Mouse (Mus musculus): ENCODE data around the gene Raver2.
A peak's percentile ranks its signal among the peaks of the same experiment; 100 is the strongest.

DNA sequence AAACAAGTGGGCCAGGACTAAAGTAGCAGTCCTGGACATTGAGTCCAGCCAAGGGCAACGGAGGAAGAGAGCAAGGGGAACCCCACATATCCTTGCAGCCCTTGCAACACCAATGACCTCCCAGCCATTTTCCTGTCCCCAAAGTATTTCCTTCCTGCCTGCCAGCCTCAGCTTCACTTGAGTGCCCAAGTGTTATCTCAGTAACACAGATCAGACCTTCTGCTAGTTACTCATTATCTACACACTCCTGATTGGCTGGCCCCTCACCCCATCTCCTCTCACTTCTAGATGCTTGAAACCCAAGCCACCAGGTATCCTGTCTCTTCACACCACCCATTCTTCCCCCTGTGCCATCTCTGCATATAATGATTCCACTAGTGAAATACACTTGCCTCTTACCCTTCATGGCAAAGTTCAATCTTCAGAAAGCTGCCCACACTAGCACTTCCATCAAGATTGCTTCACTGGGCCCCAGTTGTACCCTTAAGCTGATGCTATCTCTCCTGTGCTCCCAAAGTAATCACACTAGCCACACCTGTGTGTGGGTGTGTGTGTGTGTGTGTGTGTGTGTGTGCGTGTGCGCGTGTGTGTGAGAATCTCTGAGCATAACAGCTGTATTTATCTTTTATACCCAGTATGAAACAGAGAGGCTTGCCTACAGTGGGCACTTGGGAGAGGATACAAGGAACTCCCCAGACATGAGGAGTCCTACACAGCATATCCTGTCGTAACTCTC lies 123.6 kb downstream of the Raver2 start:
- peak; percentile 82 for TF ChIP-seq EP300 (IDR thresholded peaks at IDR 0.05; ENCODE audit: low read depth)
- TF ChIP-seq CTCF (IDR thresholded peaks at IDR 0.05; ENCODE audit: low read depth): no peak

All from liver, embryonic 14.5 days (tissue).